Mouse (Mus musculus) forebrain, embryonic 16.5 days (tissue): ENCODE data around the gene Gimap9. TPM values are rescaled to one million over a fixed set of nuclear protein-coding genes. Genes with fewer than 3 reads are reported as not detected.

Source experiments
- ATAC-seq: fragments of 200-750 bp; cut with Nextera tagmentation; 2 replicates; pipeline ENCODE4 v1.8.0; 2017; ENCODE audit warnings: mild to moderate bottlenecking, moderate library complexity
- H3K27ac ChIP-seq: fragments of 300-500 bp; sonication (generic); 2 replicates; pipeline ENCODE4 v1.5.1; 2014; ENCODE audit warnings: low read length, control low read depth
- H3K27me3 ChIP-seq: fragments of 300-500 bp; sonication (generic); replicated peaks from 2 replicates; pipeline ENCODE4 v1.6.1; 2014; ENCODE audit warnings: low read length; ENCODE audit not compliant: control insufficient read depth, insufficient read depth
- H3K36me3 ChIP-seq: fragments of 300-500 bp; sonication (generic); 2 replicates; pipeline ENCODE4 v1.6.1; 2014; ENCODE audit not compliant: control insufficient read depth, insufficient read depth
- H3K4me1 ChIP-seq: fragments of 300-500 bp; sonication (generic); replicated peaks from 2 replicates; pipeline ENCODE4 v1.6.1; 2014; ENCODE audit warnings: low read length; ENCODE audit not compliant: control insufficient read depth, insufficient read depth
- H3K4me2 ChIP-seq: fragments of 300-500 bp; sonication (generic); 2 replicates; pipeline ENCODE4 v1.6.1; 2014; ENCODE audit warnings: mild to moderate bottlenecking, low read length, control low read depth
- H3K4me3 ChIP-seq: fragments of 300-500 bp; sonication (generic); replicated peaks from 2 replicates; pipeline ENCODE4 v1.5.1; 2014; ENCODE audit warnings: mild to moderate bottlenecking, low read length, control low read depth
- H3K9ac ChIP-seq: fragments of 300-500 bp; sonication (generic); replicated peaks from 2 replicates; pipeline ENCODE4 v1.6.1; 2014; ENCODE audit warnings: low read depth, low read length, control low read depth
- H3K9me3 ChIP-seq: fragments of 300-500 bp; sonication (generic); 2 replicates; pipeline ENCODE4 v1.6.1; 2016; ENCODE audit warnings: low read length; ENCODE audit not compliant: control insufficient read depth
- WGBS: fragments of 180-500 bp; shearing (Covaris S2); extraction: QIAGEN DNeasy Blood & Tissue Kit; methylation state at CpG from one replicate; pipeline ENCODE4 v1.1.7; 2014; 5-methylcytosine and 5-hydroxymethylcytosine counted together
- polyA plus RNA-seq: library from polyadenylated mRNA; unstranded; fragments of >200 nt; fragmentation: Nextera tagmentation; extraction: Ambion mirVana; gene quantifications from 2 replicates; pipeline ENCODE4 v1.2.1, GENCODE M21; 2015

The Gimap9 gene
- polyA plus RNA-seq, 1 experiment from 2014 or later: 2.0 TPM

GRCm38 (mm10) chr6:48698066-48698856, 22.3 kb downstream of the Gimap9 start:
- H3K27me3 ChIP-seq: no peaks in the 10 kb centered on the region
- 77% methylated on average over 7 of the region's 7 CpGs for WGBS
- no peak for ATAC-seq
- H3K4me2 ChIP-seq: no peak overlapping the region
- no peaks in the 10 kb centered on the region for H3K9me3 ChIP-seq
- no peaks in the 10 kb centered on the region for H3K36me3 ChIP-seq
- no peak overlapping the region for H3K4me3 ChIP-seq
- no peak overlapping the region for H3K27ac ChIP-seq
- no peaks in the 10 kb centered on the region for H3K4me1 ChIP-seq
- no peak overlapping the region for H3K9ac ChIP-seq

GRCm38 (mm10) chr6:48698888-48699287, 23.0 kb downstream of the Gimap9 start:
- Histone ChIP-seq H3K9me3 (no peaks in the 10 kb centered on the region), H3K4me2 (no peak overlapping the region), H3K36me3 (no peaks in the 10 kb centered on the region), H3K4me3 (no peak overlapping the region), H3K27ac (no peak overlapping the region), H3K27me3 (no peaks in the 10 kb centered on the region), H3K9ac (no peak overlapping the region), H3K4me1 (no peaks in the 10 kb centered on the region)
- ATAC-seq: no peak
- WGBS: 84% methylated on average over 3 of the region's 3 CpGs

GRCm38 (mm10) chr6:48700251-48701075, 24.5 kb downstream of the Gimap9 start:
- ATAC-seq: no peak
- no peak overlapping the region for H3K4me2 ChIP-seq
- no peak overlapping the region for H3K27ac ChIP-seq
- 67% methylated on average over 5 of the region's 5 CpGs for WGBS
- H3K4me3 ChIP-seq: no peak overlapping the region
- H3K9me3 ChIP-seq: no peaks in the 10 kb centered on the region
- H3K9ac ChIP-seq: no peak overlapping the region
- H3K27me3 ChIP-seq: no peaks in the 10 kb centered on the region
- H3K4me1 ChIP-seq: no peaks in the 10 kb centered on the region
- H3K36me3 ChIP-seq: no peaks in the 10 kb centered on the region

DNA sequence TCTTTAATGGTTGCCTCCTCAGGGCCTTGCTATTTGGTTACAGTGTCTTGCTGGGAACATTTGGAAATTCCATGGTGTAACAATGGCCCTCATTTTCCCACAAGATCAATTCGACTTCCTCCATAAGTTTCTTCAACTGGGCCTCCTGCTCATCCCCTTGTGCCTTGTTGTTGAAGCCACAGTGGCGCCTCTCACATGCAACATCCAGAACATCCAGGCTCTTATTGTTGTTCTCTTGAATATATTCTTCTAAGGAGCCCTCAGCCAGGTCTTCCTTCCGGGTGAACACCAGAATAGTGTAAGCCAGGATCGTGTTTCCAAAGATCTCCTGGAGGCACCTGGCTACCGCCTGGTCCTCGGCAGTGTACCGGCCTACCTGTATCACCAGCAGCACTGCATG, 26.2 kb downstream of the Gimap9 start:
- no peaks in the 10 kb centered on the region for H3K36me3 ChIP-seq
- H3K27me3 ChIP-seq: no peaks in the 10 kb centered on the region
- ATAC-seq: no peak
- no peaks in the 10 kb centered on the region for H3K4me1 ChIP-seq
- no peak overlapping the region for H3K9ac ChIP-seq
- no peaks in the 10 kb centered on the region for H3K9me3 ChIP-seq
- no peak overlapping the region for H3K4me3 ChIP-seq
- 87% methylated on average over 7 of the region's 7 CpGs for WGBS
- H3K27ac ChIP-seq: no peak overlapping the region
- no peak overlapping the region for H3K4me2 ChIP-seq

DNA sequence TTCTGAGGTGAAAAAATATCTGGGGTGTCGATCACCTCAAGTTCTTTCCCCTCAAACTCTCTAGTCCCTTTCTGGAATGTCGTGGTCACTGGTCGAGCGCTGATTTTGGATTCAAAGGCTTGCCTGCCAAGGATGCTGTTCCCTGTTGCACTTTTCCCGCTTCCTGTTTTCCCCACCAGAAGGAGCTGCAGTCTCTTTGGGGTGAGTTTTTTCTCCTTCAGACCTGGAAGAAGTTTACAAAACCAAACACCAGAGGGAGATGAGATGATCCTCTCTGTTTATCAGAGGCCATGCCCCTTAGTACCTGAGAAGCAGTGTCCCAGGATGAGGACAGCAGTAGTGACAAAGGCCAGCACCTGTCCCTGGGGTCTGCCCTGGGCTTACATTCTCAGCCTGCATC, 26.7 kb downstream of the Gimap9 start:
- no peaks in the 10 kb centered on the region for H3K36me3 ChIP-seq
- no peaks in the 10 kb centered on the region for H3K4me1 ChIP-seq

GRCm38 (mm10) chr6:48704146-48704545, 28.2 kb downstream of the Gimap9 start:
- no peaks in the 10 kb centered on the region for H3K36me3 ChIP-seq
- no peaks in the 10 kb centered on the region for H3K4me1 ChIP-seq
- H3K4me2 ChIP-seq: no peak overlapping the region
- no peaks in the 10 kb centered on the region for H3K27me3 ChIP-seq
- H3K4me3 ChIP-seq: no peak overlapping the region
- ATAC-seq: no peak
- no peak overlapping the region for H3K9ac ChIP-seq
- no peaks in the 10 kb centered on the region for H3K9me3 ChIP-seq
- no peak overlapping the region for H3K27ac ChIP-seq

More for the DNA sequence above, 26.7 kb downstream of the Gimap9 start:
- Histone ChIP-seq H3K27ac (no peak overlapping the region), H3K27me3 (no peaks in the 10 kb centered on the region), H3K4me3 (no peak overlapping the region), H3K9me3 (no peaks in the 10 kb centered on the region), H3K9ac (no peak overlapping the region), H3K4me2 (no peak overlapping the region)
- 74% methylated on average over 5 of the region's 5 CpGs for WGBS
- no peak for ATAC-seq

GRCm38 (mm10) chr6:48706130-48706529, 30.2 kb downstream of the Gimap9 start:
- no peaks in the 10 kb centered on the region for H3K4me1 ChIP-seq
- no peak overlapping the region for H3K4me3 ChIP-seq
- WGBS: 38% methylated on average over 3 of the region's 3 CpGs
- H3K27ac ChIP-seq: no peak overlapping the region
- H3K9me3 ChIP-seq: no peaks in the 10 kb centered on the region
- no peak for ATAC-seq
- no peak overlapping the region for H3K9ac ChIP-seq
- H3K27me3 ChIP-seq: no peaks in the 10 kb centered on the region
- no peak overlapping the region for H3K4me2 ChIP-seq
- no peaks in the 10 kb centered on the region for H3K36me3 ChIP-seq

DNA sequence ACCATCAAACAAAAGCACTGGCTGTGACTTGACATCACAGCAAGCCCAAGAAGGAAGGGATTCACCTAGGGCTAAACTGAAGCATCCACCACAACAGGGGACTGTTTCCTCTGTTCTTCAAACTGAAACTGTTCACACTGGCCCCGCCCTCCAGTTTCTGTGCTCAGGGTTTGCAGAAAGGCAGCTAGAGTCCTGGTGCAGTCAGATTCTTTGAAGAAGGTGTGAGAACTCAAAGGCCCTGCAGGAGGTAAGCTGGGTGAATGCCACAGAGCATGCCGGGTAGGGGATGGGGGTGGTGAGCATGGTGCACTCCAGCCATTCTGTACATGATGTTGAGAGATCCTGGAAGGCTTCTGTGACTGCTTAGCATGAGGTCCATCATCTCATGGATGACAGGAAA, 42.5 kb downstream of the Gimap9 start, which contains the start of the genes Gm28053 and Gimap7:
Gene Gm28053 (plus strand): TSS at position 153 of the 400 bp plus-strand sequence.
Gene Gimap7 (plus strand): TSS at position 167 of the 400 bp plus-strand sequence.
- WGBS: 60% methylated on average over 2 of the region's 2 CpGs
- H3K27me3 ChIP-seq: no peaks in the 10 kb centered on the region
- no peaks in the 10 kb centered on the region for H3K36me3 ChIP-seq
- H3K9me3 ChIP-seq: no peaks in the 10 kb centered on the region
- no peak within 1 kb of the TSS for H3K4me2 ChIP-seq
- no peak within 1 kb of the TSS for H3K27ac ChIP-seq
- ATAC-seq: no peak
- no peaks in the 10 kb centered on the region for H3K4me1 ChIP-seq
- H3K4me3 ChIP-seq: no peak within 1 kb of the TSS
- no peak within 1 kb of the TSS for H3K9ac ChIP-seq

- no peaks in the 10 kb centered on the region for H3K36me3 ChIP-seq
- H3K4me2 ChIP-seq: no peak overlapping the region
- no peaks in the 10 kb centered on the region; the same call in 1 of the 2 replicates for H3K4me1 ChIP-seq
- H3K27ac ChIP-seq: no peak overlapping the region
- no peak overlapping the region for H3K4me3 ChIP-seq
- H3K9me3 ChIP-seq: no peaks in the 10 kb centered on the region
- WGBS: 89% methylated on average over 4 of the region's 4 CpGs
- no peaks in the 10 kb centered on the region for H3K27me3 ChIP-seq
- ATAC-seq: no peak
- H3K9ac ChIP-seq: no peak overlapping the region
These were observed 44.4 kb downstream of the Gimap9 start for GRCm38 (mm10) chr6:48720326-48720725.
